Mouse (Mus musculus) MEL (cell line): ENCODE results near the gene Cnksr2. TPM values are rescaled to one million over a fixed set of nuclear protein-coding genes. Genes with fewer than 3 reads are reported as not detected.

ENCODE experiments used
- DNase-seq: peaks from one replicate; pipeline ENCODE4 v3.0.0; 2011; ENCODE audit warnings: low read depth, low spot score
- H3K27ac ChIP-seq: 2 replicates; pipeline ENCODE4 v1.5.1; 2012; ENCODE audit warnings: low read depth, mild to moderate bottlenecking, control low read depth, low read length, moderate library complexity; ENCODE audit not compliant: control insufficient read depth
- H3K27me3 ChIP-seq, 2 experiments: fragments of 150-350 bp in 1 of 2; sonication (generic) in 1 of 2; 2 replicates each; pipeline ENCODE4 v1.6.1; 2012; ENCODE audit warnings: low read length in 2 of 2, mild to moderate bottlenecking in 2 of 2, improper control_type of control experiment in 1 of 2, moderate library complexity in 1 of 2; ENCODE audit not compliant: insufficient read depth in 2 of 2, control insufficient read depth in 1 of 2
- H3K36me3 ChIP-seq, 2 experiments: 2 replicates each; pipeline ENCODE4 v1.6.1; 2012 to 2014; ENCODE audit warnings: low read length in 2 of 2, improper control_type of control experiment in 1 of 2, inconsistent platforms in 1 of 2, mild to moderate bottlenecking in 1 of 2; ENCODE audit not compliant: insufficient read depth in 2 of 2, control insufficient read depth in 1 of 2
- H3K4me1 ChIP-seq, 2 experiments: fragments of 150-350 bp in 1 of 2; sonication (generic) in 1 of 2; 2 replicates each; pipeline ENCODE4 v1.6.1; 2012; ENCODE audit warnings: low read length in 2 of 2, improper control_type of control experiment in 1 of 2, mild to moderate bottlenecking in 1 of 2; ENCODE audit not compliant: insufficient read depth in 2 of 2, control insufficient read depth in 1 of 2
- H3K4me3 ChIP-seq, 2 experiments: fragments of 150-350 bp in 1 of 2; sonication (generic) in 1 of 2; 2 replicates each; pipeline ENCODE4 v1.5.1; 2012; ENCODE audit warnings: low read depth in 2 of 2, low read length in 2 of 2, mild to moderate bottlenecking in 2 of 2, moderate library complexity in 2 of 2, control low read depth in 1 of 2, improper control_type of control experiment in 1 of 2; ENCODE audit not compliant: control insufficient read depth in 1 of 2, insufficient read depth in 1 of 2
- H3K79me2 ChIP-seq: 2 replicates; pipeline ENCODE4 v1.6.1; 2012; ENCODE audit warnings: mild to moderate bottlenecking, low read length, moderate library complexity; ENCODE audit not compliant: control insufficient read depth, poor library complexity, insufficient read depth
- H3K9ac ChIP-seq: 2 replicates; pipeline ENCODE4 v1.6.1; 2012; ENCODE audit warnings: low read depth, mild to moderate bottlenecking, control low read depth, low read length, moderate library complexity; ENCODE audit not compliant: control insufficient read depth, poor library complexity, severe bottlenecking
- H3K9me3 ChIP-seq: fragments of 150-350 bp; sonication (generic); replicated peaks from 2 replicates; pipeline ENCODE4 v1.6.1; 2012; ENCODE audit warnings: mild to moderate bottlenecking, low read length, improper control_type of control experiment, moderate library complexity; ENCODE audit not compliant: insufficient read depth
- CHD1 ChIP-seq: IDR thresholded peaks from 2 replicates; pipeline ENCODE4 v1.6.1; 2012; ENCODE audit warnings: low read depth, mild to moderate bottlenecking, inconsistent platforms, low read length, improper control_type of control experiment
- E2F4 ChIP-seq: IDR thresholded peaks from 2 replicates; pipeline ENCODE4 v1.6.1; 2011; ENCODE audit warnings: low read depth, low read length, improper control_type of control experiment, borderline replicate concordance
- ELF1 ChIP-seq: IDR thresholded peaks from 2 replicates; pipeline ENCODE4 v1.6.1; 2014; ENCODE audit warnings: low read depth, mild to moderate bottlenecking, inconsistent platforms, low read length, improper control_type of control experiment, moderate library complexity
- EP300 ChIP-seq, 2 experiments: IDR thresholded peaks; 2 replicates each; pipeline ENCODE4 v1.6.1; 2011; ENCODE audit warnings: improper control_type of control experiment in 2 of 2, low read length in 2 of 2, low read depth in 1 of 2, mild to moderate bottlenecking in 1 of 2
- ETS1 ChIP-seq: IDR thresholded peaks from 2 replicates; pipeline ENCODE4 v1.6.1; 2012; ENCODE audit warnings: low read depth, mild to moderate bottlenecking, inconsistent platforms, low read length, improper control_type of control experiment, moderate library complexity
- GABPA ChIP-seq: IDR thresholded peaks from 2 replicates; pipeline ENCODE4 v1.6.1; 2012; ENCODE audit warnings: low read depth, mild to moderate bottlenecking, inconsistent platforms, low read length, improper control_type of control experiment, moderate library complexity
- GATA1 ChIP-seq: IDR thresholded peaks from 2 replicates; pipeline ENCODE4 v1.6.1; 2011; ENCODE audit warnings: low read depth, low read length, improper control_type of control experiment
- JUND ChIP-seq: IDR thresholded peaks from 2 replicates; pipeline ENCODE4 v1.6.1; 2011; ENCODE audit warnings: low read depth, mild to moderate bottlenecking, improper control_type of control experiment, low read length
- KAT2A ChIP-seq: conservative IDR thresholded peaks from 2 replicates; pipeline ENCODE4 v1.6.1; 2012; ENCODE audit warnings: low read depth, low read length, improper control_type of control experiment, inconsistent platforms
- MAFK ChIP-seq: IDR thresholded peaks from 2 replicates; pipeline ENCODE4 v1.6.1; 2011; ENCODE audit warnings: low read depth, mild to moderate bottlenecking, low read length, improper control_type of control experiment, borderline replicate concordance
- MEF2A ChIP-seq: IDR thresholded peaks from 2 replicates; pipeline ENCODE4 v1.6.1; 2014; ENCODE audit warnings: low read depth, mild to moderate bottlenecking, inconsistent platforms, low read length, improper control_type of control experiment; ENCODE audit not compliant: poor library complexity, insufficient replicate concordance, severe bottlenecking; ENCODE audit errors: extremely low read depth
- NRF1 ChIP-seq: IDR thresholded peaks from 2 replicates; pipeline ENCODE4 v1.6.1; 2014; ENCODE audit warnings: low read depth, mild to moderate bottlenecking, inconsistent platforms, low read length, improper control_type of control experiment, moderate library complexity; ENCODE audit not compliant: poor library complexity, insufficient read depth, severe bottlenecking
- POLR2A ChIP-seq, 2 experiments: IDR thresholded peaks; 2 replicates each; pipeline ENCODE4 v1.6.1; 2011 to 2012; ENCODE audit warnings: low read length in 2 of 2, mild to moderate bottlenecking in 2 of 2, control low read depth in 1 of 2, improper control_type of control experiment in 1 of 2, low read depth in 1 of 2, moderate library complexity in 1 of 2; ENCODE audit not compliant: control insufficient read depth in 1 of 2, insufficient read depth in 1 of 2, poor library complexity in 1 of 2
- POLR2AphosphoS2 ChIP-seq: IDR thresholded peaks from 2 replicates; pipeline ENCODE4 v1.6.1; 2011; ENCODE audit warnings: low read length, improper control_type of control experiment
- RAD21 ChIP-seq: IDR thresholded peaks from 2 replicates; pipeline ENCODE4 v1.6.1; 2011; ENCODE audit warnings: mild to moderate bottlenecking, low read depth, low read length, improper control_type of control experiment
- SIN3A ChIP-seq: IDR thresholded peaks from 2 replicates; pipeline ENCODE4 v1.6.1; 2012; ENCODE audit warnings: low read length, improper control_type of control experiment, inconsistent platforms
- SMC3 ChIP-seq: IDR thresholded peaks from 2 replicates; pipeline ENCODE4 v1.6.1; 2011; ENCODE audit warnings: low read depth, low read length, improper control_type of control experiment
- TAL1 ChIP-seq: IDR thresholded peaks from 2 replicates; pipeline ENCODE4 v1.6.1; 2012; ENCODE audit warnings: mild to moderate bottlenecking, inconsistent platforms, low read length, moderate library complexity, mixed read lengths
- TBP ChIP-seq: IDR thresholded peaks from 2 replicates; pipeline ENCODE4 v1.8.0; 2011; ENCODE audit warnings: low read depth, low read length, improper control_type of control experiment
- USF1 ChIP-seq: IDR thresholded peaks from 2 replicates; pipeline ENCODE4 v1.6.1; 2014; ENCODE audit warnings: low read depth, mild to moderate bottlenecking, inconsistent platforms, low read length, improper control_type of control experiment, moderate library complexity
- ZC3H11A ChIP-seq: IDR thresholded peaks from 2 replicates; pipeline ENCODE4 v1.6.1; 2012; ENCODE audit warnings: low read depth, mild to moderate bottlenecking, inconsistent platforms, low read length, improper control_type of control experiment
- ZKSCAN1 ChIP-seq: IDR thresholded peaks from 2 replicates; pipeline ENCODE4 v1.6.1; 2012; ENCODE audit warnings: low read depth, mild to moderate bottlenecking, inconsistent platforms, low read length, improper control_type of control experiment, moderate library complexity
- ZMIZ1 ChIP-seq: IDR thresholded peaks from 2 replicates; pipeline ENCODE4 v1.6.1; 2012; ENCODE audit warnings: low read depth, mild to moderate bottlenecking, inconsistent platforms, low read length, improper control_type of control experiment, moderate library complexity
- polyA plus RNA-seq, 2 experiments: library from polyadenylated mRNA; stranded (reverse) in 1 of 2; unstranded in 1 of 2; fragments of >175 nt in 1 of 2; fragments of >200 nt in 1 of 2; gene quantifications; 2 replicates each; pipeline versions ENCODE4 v1.2.1 to v1.2.4; 2012; ENCODE audit warnings: low replicate concordance in 2 of 2, low read depth in 1 of 2; ENCODE audit not compliant: insufficient read length in 2 of 2, insufficient read depth in 1 of 2, missing spikeins in 1 of 2
- total RNA-seq: library from RNA; depleted of rRNA; stranded (reverse); fragments of 300-350 nt; gene quantifications from 2 replicates; pipeline ENCODE4 v1.2.3, GENCODE M21; 2012

The Cnksr2 gene
- total and polyA plus RNA-seq, 3 experiments, result 0.03 TPM; not detected in 2

GRCm38 (mm10) chrX:157945121-157945520 lies 98.0 kb downstream of the Cnksr2 start:
- Histone ChIP-seq H3K27ac (no peak overlapping the region), H3K9ac (no peak overlapping the region), H3K4me1 (no peaks in the 10 kb centered on the region), H3K36me3 (no peaks in the 10 kb centered on the region), H3K79me2 (no peaks in the 10 kb centered on the region), H3K27me3 (no peaks in the 10 kb centered on the region)
- DNase-seq, result no peak
- TF ChIP-seq ZKSCAN1 (no peak), E2F4 (no peak), CHD1 (no peak), POLR2A (IDR thresholded peaks at IDR 0.05; ENCODE audit: control insufficient read depth in 1 of 2, insufficient read depth in 1 of 2, low read depth in 1 of 2, low read length in 2 of 2, poor library complexity in 1 of 2) (no peak), POLR2AphosphoS2 (no peak), ZC3H11A (no peak), SIN3A (no peak), NRF1 (no peak), SMC3 (no peak), ZMIZ1 (no peak), USF1 (no peak)
- TF ChIP-seq, all 39 proteins: peak for 0
- no peaks in the 10 kb centered on the region for H3K9me3 ChIP-seq
- H3K4me3 ChIP-seq, result no peak overlapping the region

- H3K36me3 ChIP-seq, result no peaks in the 10 kb centered on the region
- no peaks in the 10 kb centered on the region for H3K9me3 ChIP-seq
- no peak overlapping the region for H3K4me3 ChIP-seq
- H3K79me2 ChIP-seq, result no peaks in the 10 kb centered on the region
- H3K27me3 ChIP-seq, result no peaks in the 10 kb centered on the region
- TF ChIP-seq TBP (no peak), GATA1 (no peak), ELF1 (no peak), JUND (no peak), MAFK (no peak), RAD21 (no peak), KAT2A (no peak), EP300 (IDR thresholded peaks at IDR 0.05; ENCODE audit: low read depth in 1 of 2, low read length in 2 of 2) (no peak), TAL1 (no peak), NRF1 (no peak), E2F4 (no peak), MEF2A (no peak), GABPA (no peak), ETS1 (no peak)
- no peaks in the 10 kb centered on the region for H3K4me1 ChIP-seq
- no peak for DNase-seq
- no peak overlapping the region for H3K9ac ChIP-seq
- H3K27ac ChIP-seq, result no peak overlapping the region
These were observed 106.5 kb downstream of the Cnksr2 start for GRCm38 (mm10) chrX:157936611-157937010.
